Mouse (Mus musculus) cerebellum, adult 2 months (tissue): Measurements from ENCODE around the gene AU040320.

ENCODE experiments used
- CTCF ChIP-seq: fragments of 200-500 bp; IDR thresholded peaks from 2 replicates; pipeline ENCODE4 v1.5.1; 2011; ENCODE audit warnings: low read depth, mild to moderate bottlenecking, control low read depth, low read length, moderate library complexity, borderline replicate concordance; ENCODE audit not compliant: insufficient read depth
- POLR2A ChIP-seq: fragments of 200-500 bp; IDR thresholded peaks from 2 replicates; pipeline ENCODE4 v1.6.1; 2011; ENCODE audit warnings: low read length, control low read depth, borderline replicate concordance; ENCODE audit not compliant: insufficient read depth

DNA sequence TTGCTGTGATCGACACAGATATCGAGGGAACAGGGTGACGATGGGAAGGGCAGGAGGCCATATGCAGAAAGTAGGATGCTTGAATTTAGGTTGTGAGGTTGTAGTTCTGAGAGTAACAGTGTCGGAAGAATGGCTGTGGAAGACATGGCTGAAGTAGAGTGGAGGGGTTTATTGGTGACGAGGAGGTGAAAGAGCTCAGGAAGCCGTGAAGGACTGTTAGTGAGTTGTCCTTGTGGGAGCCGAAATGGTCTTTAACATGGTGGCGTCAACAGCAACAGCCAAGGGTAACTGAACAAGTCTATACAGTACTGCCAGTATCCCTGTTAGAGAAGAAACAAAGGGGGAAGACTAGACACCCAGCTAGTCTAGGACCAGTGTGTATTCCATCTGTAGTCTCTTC, 48.8 kb downstream of the AU040320 start:
- TF ChIP-seq CTCF (no peak), POLR2A (no peak)
